Mouse (Mus musculus) neural tube, embryonic 11.5 days (tissue): ENCODE results near the gene Acsl5. TPM values are rescaled to one million over a fixed set of nuclear protein-coding genes. Genes with fewer than 3 reads are reported as not detected.

ENCODE experiments used
- ATAC-seq: fragments of 200-750 bp; cut with Nextera tagmentation; 2 replicates; pipeline ENCODE4 v1.8.0; 2017; ENCODE audit warnings: moderate number of reproducible peaks, mild to moderate bottlenecking, moderate TSS enrichment, moderate library complexity; ENCODE audit not compliant: insufficient read depth, low FRiP score, low TSS enrichment
- DNase-seq: peaks from one replicate; pipeline ENCODE4 v3.0.0-alpha.2; 2015; ENCODE audit warnings: low spot score
- H3K27ac ChIP-seq: fragments of 300-500 bp; sonication (generic); 2 replicates; pipeline ENCODE4 v1.5.1; 2014; ENCODE audit warnings: low read depth, mild to moderate bottlenecking, low read length
- H3K27me3 ChIP-seq: fragments of 300-500 bp; sonication (generic); 2 replicates; pipeline ENCODE4 v1.6.1; 2014; ENCODE audit warnings: mild to moderate bottlenecking, low read length, mixed read lengths; ENCODE audit not compliant: control insufficient read depth, insufficient read depth
- H3K36me3 ChIP-seq: fragments of 300-500 bp; sonication (generic); 2 replicates; pipeline ENCODE4 v1.6.1; 2014; ENCODE audit warnings: mild to moderate bottlenecking, low read length, moderate library complexity, mixed read lengths; ENCODE audit not compliant: control insufficient read depth, insufficient read depth
- H3K4me1 ChIP-seq: fragments of 300-500 bp; sonication (generic); 2 replicates; pipeline ENCODE4 v1.6.1; 2014; ENCODE audit warnings: low read length, mixed read lengths; ENCODE audit not compliant: control insufficient read depth, insufficient read depth
- H3K4me2 ChIP-seq: fragments of 300-500 bp; sonication (generic); 2 replicates; pipeline ENCODE4 v1.6.1; 2014; ENCODE audit warnings: low read depth, mild to moderate bottlenecking, moderate library complexity
- H3K4me3 ChIP-seq: fragments of 300-500 bp; sonication (generic); 2 replicates; pipeline ENCODE4 v1.5.1; 2014; ENCODE audit warnings: low read depth, low read length
- H3K9ac ChIP-seq: fragments of 300-500 bp; sonication (generic); 2 replicates; pipeline ENCODE4 v1.6.1; 2014; ENCODE audit warnings: mild to moderate bottlenecking, low read length
- H3K9me3 ChIP-seq: fragments of 300-500 bp; sonication (generic); 2 replicates; pipeline ENCODE4 v1.6.1; 2016; ENCODE audit warnings: low read length; ENCODE audit not compliant: control insufficient read depth
- WGBS: fragments of 180-500 bp; shearing (Covaris S2); extraction: QIAGEN DNeasy Blood & Tissue Kit; methylation state at CpG from one replicate; pipeline ENCODE4 v1.1.7; 2014; 5-methylcytosine and 5-hydroxymethylcytosine counted together
- polyA plus RNA-seq: library from polyadenylated mRNA; unstranded; fragments of >200 nt; fragmentation: Nextera tagmentation; extraction: Ambion mirVana; gene quantifications from 2 replicates; pipeline ENCODE4 v1.2.1, GENCODE M21; 2014

Gene Acsl5
- polyA plus RNA-seq, 1 experiment from 2014 or later = 19.4 TPM

GRCm38 (mm10) chr19:55286034-55286433, 34.3 kb downstream of the Acsl5 start:
- no peak overlapping the region for H3K27ac ChIP-seq
- H3K4me1 ChIP-seq = no peaks in the 10 kb centered on the region
- no peaks in the 10 kb centered on the region for H3K36me3 ChIP-seq
- DNase-seq (no peak), ATAC-seq (no peak)
- no peak overlapping the region for H3K9ac ChIP-seq
- 93% methylated on average over 4 of the region's 4 CpGs for WGBS
- no peaks in the 10 kb centered on the region for H3K27me3 ChIP-seq
- H3K9me3 ChIP-seq = no peaks in the 10 kb centered on the region
- no peak overlapping the region for H3K4me3 ChIP-seq
- H3K4me2 ChIP-seq = no peak overlapping the region

GRCm38 (mm10) chr19:55288974-55289373, 37.2 kb downstream of the Acsl5 start:
- ATAC-seq (no peak), DNase-seq (no peak)
- Histone ChIP-seq H3K4me1 (no peaks in the 10 kb centered on the region), H3K4me2 (no peak overlapping the region), H3K4me3 (no peak overlapping the region), H3K9ac (no peak overlapping the region), H3K27ac (no peak overlapping the region), H3K9me3 (no peaks in the 10 kb centered on the region), H3K27me3 (no peaks in the 10 kb centered on the region), H3K36me3 (no peaks in the 10 kb centered on the region)

- ATAC-seq (no peak), DNase-seq (no peak)
- Histone ChIP-seq H3K9ac (no peak overlapping the region), H3K4me3 (no peak overlapping the region), H3K27ac (no peak overlapping the region), H3K4me1 (no peaks in the 10 kb centered on the region), H3K4me2 (no peak overlapping the region), H3K36me3 (no peaks in the 10 kb centered on the region), H3K27me3 (no peaks in the 10 kb centered on the region), H3K9me3 (no peaks in the 10 kb centered on the region)
- WGBS = 86% methylated on average over 2 of the region's 2 CpGs
These were observed 39.0 kb downstream of the Acsl5 start for GRCm38 (mm10) chr19:55290621-55291270.

GRCm38 (mm10) chr19:55292210-55292850, 40.6 kb downstream of the Acsl5 start:
- DNase-seq (no peak), ATAC-seq (no peak)
- Histone ChIP-seq H3K27me3 (no peaks in the 10 kb centered on the region), H3K4me3 (no peak overlapping the region), H3K9ac (no peak overlapping the region), H3K36me3 (no peaks in the 10 kb centered on the region; the same call in 1 of the 2 replicates), H3K4me2 (no peak overlapping the region), H3K4me1 (no peaks in the 10 kb centered on the region), H3K27ac (no peak overlapping the region), H3K9me3 (no peaks in the 10 kb centered on the region)
- 89% methylated on average over 2 of the region's 2 CpGs for WGBS

- Histone ChIP-seq H3K4me1 (no peaks in the 10 kb centered on the region), H3K4me2 (no peak overlapping the region), H3K36me3 (no peaks in the 10 kb centered on the region; the same call in 1 of the 2 replicates), H3K9me3 (no peaks in the 10 kb centered on the region), H3K9ac (no peak overlapping the region), H3K4me3 (no peak overlapping the region), H3K27me3 (no peaks in the 10 kb centered on the region), H3K27ac (no peak overlapping the region)
- ATAC-seq (no peak), DNase-seq (no peak)
- 41% methylated on average over 4 of the region's 4 CpGs for WGBS
These were observed 41.4 kb downstream of the Acsl5 start for GRCm38 (mm10) chr19:55293175-55293574.

GRCm38 (mm10) chr19:55295075-55295474, 43.3 kb downstream of the Acsl5 start:
- H3K9me3 ChIP-seq = no peaks in the 10 kb centered on the region
- H3K27me3 ChIP-seq = no peaks in the 10 kb centered on the region
- no peak overlapping the region for H3K27ac ChIP-seq
- ATAC-seq (no peak), DNase-seq (no peak)
- 91% methylated on average over 9 of the region's 9 CpGs for WGBS
- no peak overlapping the region for H3K9ac ChIP-seq
- no peak overlapping the region for H3K4me2 ChIP-seq
- H3K36me3 ChIP-seq = no peaks in the 10 kb centered on the region; the same call in 1 of the 2 replicates
- H3K4me3 ChIP-seq = no peak overlapping the region
- no peaks in the 10 kb centered on the region for H3K4me1 ChIP-seq

GRCm38 (mm10) chr19:55295556-55295955, 43.8 kb downstream of the Acsl5 start:
- Histone ChIP-seq H3K36me3 (no peaks in the 10 kb centered on the region; the same call in 1 of the 2 replicates), H3K9ac (no peak overlapping the region), H3K27ac (no peak overlapping the region), H3K4me1 (no peaks in the 10 kb centered on the region), H3K4me2 (no peak overlapping the region), H3K4me3 (no peak overlapping the region), H3K9me3 (no peaks in the 10 kb centered on the region), H3K27me3 (no peaks in the 10 kb centered on the region)
- WGBS = 91% methylated on average over 3 of the region's 3 CpGs
- no peak for DNase-seq
- no peak for ATAC-seq

GRCm38 (mm10) chr19:55296301-55296700, 44.6 kb downstream of the Acsl5 start:
- Histone ChIP-seq H3K4me2 (no peak overlapping the region), H3K9ac (no peak overlapping the region), H3K27ac (no peak overlapping the region), H3K4me1 (no peaks in the 10 kb centered on the region), H3K36me3 (peaks cover 1% of the 10 kb centered on the region), H3K27me3 (no peaks in the 10 kb centered on the region), H3K9me3 (no peaks in the 10 kb centered on the region), H3K4me3 (no peak overlapping the region)
- ATAC-seq = no peak
- WGBS = 91% methylated on average over 2 of the region's 2 CpGs
- DNase-seq = no peak

GRCm38 (mm10) chr19:55297489-55297888, 45.8 kb downstream of the Acsl5 start:
- Histone ChIP-seq H3K36me3 (peaks cover 3% of the 10 kb centered on the region), H3K4me2 (no peak overlapping the region)

More at GRCm38 (mm10) chr19:55297489-55297888, 45.8 kb downstream of the Acsl5 start:
- ATAC-seq (no peak), DNase-seq (no peak)
- Histone ChIP-seq H3K27ac (no peak overlapping the region), H3K4me3 (no peak overlapping the region), H3K4me1 (no peaks in the 10 kb centered on the region), H3K9ac (no peak overlapping the region), H3K9me3 (no peaks in the 10 kb centered on the region), H3K27me3 (no peaks in the 10 kb centered on the region)
- 98% methylated on average over 2 of the region's 2 CpGs for WGBS
